Mouse (Mus musculus) megakaryocyte, adult 5-6 weeks (primary cell): ENCODE results near the gene Gtse1. TPM values are rescaled to one million over a fixed set of nuclear protein-coding genes. Genes with fewer than 3 reads are reported as not detected.
A peak's percentile ranks its signal among the peaks of the same experiment; 100 is the strongest.

Experiments used
- ATAC-seq: 2 replicates; pipeline ENCODE4 v1.8.0; 2016; ENCODE audit warnings: mild to moderate bottlenecking, inconsistent platforms; ENCODE audit not compliant: poor library complexity, severe bottlenecking
- total RNA-seq, 2 experiments: library from RNA; stranded (forward) in 1 of 2; stranded (reverse) in 1 of 2; fragments of 153-499, 151-499 nt in 1 of 2; fragments of 221-1000, 200-1000 nt in 1 of 2; gene quantifications; 2 replicates each; pipeline versions ENCODE4 v1.2.3 to v1.2.4; 2015 to 2017

The Gtse1 gene
- total RNA-seq (2015) (12.2 and 16.1 TPM in 2 replicates), total RNA-seq (2017) (20.0 and 20.7 TPM in 2 replicates)

GRCm38 (mm10) chr15:85859490-85860031 is at the start of gene Gtse1:
Gene Gtse1, plus strand, starts transcription at chr15:85859745.
- peak; percentile 100 for ATAC-seq

- no peak for ATAC-seq
Measured at GRCm38 (mm10) chr15:85810462-85810805, 49.1 kb upstream of the Gtse1 start.

- peak; percentile 79 for ATAC-seq
Measured at GRCm38 (mm10) chr15:85810806-85811521, 48.6 kb upstream of the Gtse1 start.

- peak; percentile 93 for ATAC-seq
Measured at GRCm38 (mm10) chr15:85811535-85812277, 47.8 kb upstream of the Gtse1 start, which contains the start of gene Cdpf1. Gene Cdpf1, minus strand, starts transcription at chr15:85811697.

- ATAC-seq, result no peak
Measured at GRCm38 (mm10) chr15:85813428-85813827, 46.1 kb upstream of the Gtse1 start.

- no peak for ATAC-seq
Measured at GRCm38 (mm10) chr15:85821203-85822010, 38.1 kb upstream of the Gtse1 start, which contains the start of gene Pkdrej. Gene Pkdrej, minus strand, starts transcription at chr15:85821734.

GRCm38 (mm10) chr15:85822011-85822359 is 37.6 kb upstream of the Gtse1 start:
- no peak for ATAC-seq

GRCm38 (mm10) chr15:85826676-85827075 is 32.9 kb upstream of the Gtse1 start:
- ATAC-seq, result no peak

GRCm38 (mm10) chr15:85828071-85828470 is 31.5 kb upstream of the Gtse1 start:
- no peak for ATAC-seq

- no peak for ATAC-seq
Measured at GRCm38 (mm10) chr15:85829470-85829869, 30.1 kb upstream of the Gtse1 start.

GRCm38 (mm10) chr15:85831954-85832590 is 27.5 kb upstream of the Gtse1 start, which contains the start of gene Ttc38:
Gene Ttc38, plus strand, starts transcription at chr15:85832306.
- peak; percentile 97 for ATAC-seq

GRCm38 (mm10) chr15:85832599-85832998 is 26.9 kb upstream of the Gtse1 start:
- peak; percentile 33 for ATAC-seq

GRCm38 (mm10) chr15:85835335-85835734 is 24.2 kb upstream of the Gtse1 start:
- no peak for ATAC-seq

GRCm38 (mm10) chr15:85836887-85837286 is 22.7 kb upstream of the Gtse1 start:
- no peak for ATAC-seq

GRCm38 (mm10) chr15:85840983-85841382 is 18.6 kb upstream of the Gtse1 start:
- no peak for ATAC-seq

- ATAC-seq, result no peak
Measured at GRCm38 (mm10) chr15:85841796-85842360, 17.7 kb upstream of the Gtse1 start.

- ATAC-seq, result no peak
Measured at GRCm38 (mm10) chr15:85845071-85845470, 14.5 kb upstream of the Gtse1 start.

GRCm38 (mm10) chr15:85851656-85852392 is 7.7 kb upstream of the Gtse1 start:
- no peak for ATAC-seq

GRCm38 (mm10) chr15:85858980-85859489 is 510 bp upstream of the Gtse1 start:
- ATAC-seq, result peak; percentile 46
